Comparison of ENCODE assay signal across 23 mouse cellular contexts in the genomic region with DNA sequence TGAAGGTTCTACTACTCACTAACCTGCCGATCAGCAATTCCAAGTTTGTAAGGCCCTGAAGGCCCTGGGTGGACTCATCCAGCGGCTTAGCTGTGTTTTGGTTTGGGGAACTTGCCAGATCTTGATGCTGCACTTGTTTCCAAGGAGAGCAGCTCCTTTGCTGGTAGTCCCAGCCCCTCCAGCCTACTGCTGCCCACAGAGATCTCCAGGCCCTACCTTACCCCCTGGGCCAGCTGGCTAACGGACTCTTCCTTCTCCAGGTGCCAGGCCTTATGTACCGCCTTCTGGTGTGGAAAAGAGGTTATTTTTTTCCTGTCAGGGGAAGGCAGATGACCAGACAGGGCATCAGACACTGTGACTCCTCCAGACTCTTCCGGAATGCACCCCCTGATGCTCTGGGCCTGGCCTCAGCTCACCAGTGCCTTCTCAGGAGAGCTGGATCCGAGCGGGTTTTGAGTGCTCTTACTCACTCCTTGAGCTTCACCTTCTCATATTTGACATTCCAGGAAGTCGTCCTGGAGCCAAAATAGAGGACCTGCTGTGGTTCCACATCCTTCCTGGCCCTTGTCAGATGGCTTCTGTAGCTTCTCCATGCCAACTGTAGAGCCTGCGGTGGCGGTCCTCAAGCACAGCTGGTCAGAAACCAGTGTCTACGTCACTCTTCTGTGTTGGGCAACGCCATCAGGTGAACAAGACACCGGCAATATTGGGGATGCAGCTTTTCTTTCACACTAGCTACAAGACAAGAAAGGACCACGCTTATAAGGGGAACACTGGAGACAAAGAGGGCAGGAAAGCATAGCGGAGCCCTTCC.
DNase-seq lines count a peak whose midpoint lies in the region; ATAC-seq and TF ChIP-seq lines count a peak whose summit lies in the region.
"Had no signal": no experiment of that assay in that cellular context is flagged by ENCODE, and none has a peak within 500 bp of the region (broad histone marks: within the 10 kb centered on the region; RNA-seq: fewer than 3 reads in every experiment).

No protein-coding gene starts in this region.

- H3K27ac ChIP-seq in lung, embryonic 14.5 days (ENCODE audit: low read depth): no peak overlapping the region
- H3K27ac ChIP-seq in midbrain, embryonic 15.5 days: no peak overlapping the region
- H3K27ac ChIP-seq: embryonic facial prominence, embryonic 12.5 days; forebrain, embryonic 13.5 days; hindbrain, embryonic 13.5 days; left cerebral cortex, adult 2 months; limb, embryonic 10.5 days; neural tube, embryonic 12.5 days had no signal

- H3K4me3 ChIP-seq in lung, embryonic 14.5 days (ENCODE audit: low read depth, low read length): no peak overlapping the region
- H3K4me3 ChIP-seq in midbrain, embryonic 15.5 days: no peak overlapping the region
- H3K4me3 ChIP-seq: embryonic facial prominence, embryonic 12.5 days; erythroblast, embryonic 14.5 days; forebrain, embryonic 13.5 days; hindbrain, embryonic 13.5 days; left cerebral cortex, adult 2 months; limb, embryonic 10.5 days; neural tube, embryonic 12.5 days had no signal

- H3K4me1 ChIP-seq in lung, embryonic 14.5 days (ENCODE audit: insufficient read depth): no peaks in the 10 kb centered on the region
- H3K4me1 ChIP-seq in midbrain, embryonic 15.5 days: no peaks in the 10 kb centered on the region
- H3K4me1 ChIP-seq: embryonic facial prominence, embryonic 12.5 days; forebrain, embryonic 13.5 days; hindbrain, embryonic 13.5 days; limb, embryonic 10.5 days; neural tube, embryonic 12.5 days had no signal

- H3K9ac ChIP-seq in lung, embryonic 14.5 days: no peak overlapping the region
- no peak overlapping the region for H3K9ac ChIP-seq in midbrain, embryonic 15.5 days
- H3K9ac ChIP-seq: embryonic facial prominence, embryonic 12.5 days; forebrain, embryonic 13.5 days; hindbrain, embryonic 13.5 days; liver, postnatal 0 days; neural tube, embryonic 12.5 days had no signal

- H3K4me2 ChIP-seq in lung, embryonic 14.5 days: no peak overlapping the region
- no peak overlapping the region for H3K4me2 ChIP-seq in midbrain, embryonic 15.5 days
- H3K4me2 ChIP-seq: embryonic facial prominence, embryonic 12.5 days; forebrain, embryonic 13.5 days; heart, embryonic 11.5 days; hindbrain, embryonic 13.5 days; neural tube, embryonic 12.5 days had no signal

- no peak for TF ChIP-seq CTCF in lung, embryonic 14.5 days (IDR thresholded peaks at IDR 0.05; ENCODE audit: low read depth)

- 76% methylated on average over 15 of the region's 15 CpGs for WGBS in lung, embryonic 14.5 days
- 89% methylated on average over 15 of the region's 15 CpGs for WGBS in midbrain, embryonic 15.5 days

- intact Hi-C loops in gastrocnemius, postnatal 14 days (cut with DNase I; ENCODE audit: low total_unique reads): no loop called here

- H3K36me3 ChIP-seq in lung, embryonic 14.5 days (ENCODE audit: insufficient read depth): no peaks in the 10 kb centered on the region
- no peaks in the 10 kb centered on the region for H3K36me3 ChIP-seq in midbrain, embryonic 15.5 days (replicated peaks)
- H3K36me3 ChIP-seq: embryonic facial prominence, embryonic 12.5 days; hindbrain, embryonic 13.5 days; limb, embryonic 10.5 days; neural tube, embryonic 12.5 days had no signal

- no peaks in the 10 kb centered on the region for H3K27me3 ChIP-seq in lung, embryonic 14.5 days (ENCODE audit: insufficient read depth, low read length)
- H3K27me3 ChIP-seq in midbrain, embryonic 15.5 days (replicated peaks): no peaks in the 10 kb centered on the region
- H3K27me3 ChIP-seq: embryonic facial prominence, embryonic 12.5 days; forebrain, embryonic 13.5 days; hindbrain, embryonic 13.5 days; neural tube, embryonic 12.5 days had no signal

- ATAC-seq in cerebellum, adult (ENCODE audit: insufficient number of reproducible peaks, low FRiP score, low TSS enrichment): peak; percentile 77
- 0 out of 2 replicates have a peak, but pooled peaks have one; percentile 38 for ATAC-seq in lung, embryonic 14.5 days (ENCODE audit: insufficient read depth)
- ATAC-seq in midbrain, embryonic 15.5 days (replicated peaks): no peak
- ATAC-seq: forebrain, embryonic 13.5 days; liver, postnatal 0 days had no signal

- DNase-seq in cerebellum, postnatal 4 days (ENCODE audit: low spot score in 2 of 2): no peak
- DNase-seq in cerebellum, postnatal 25 days: peak; percentile 29 to 47
- peak; percentile 3 for DNase-seq in lung, embryonic 14.5 days
- DNase-seq in lung, postnatal 36 days: peak; percentile 45
- DNase-seq in gastrocnemius, postnatal 14 days: no peak
- no peak for DNase-seq in thymus, postnatal 14 days
- DNase-seq: adrenal gland, adult 8-10 months; gastrocnemius, postnatal 10 days; heart, postnatal 10 days; kidney, postnatal 36 days; liver, postnatal 0 days; right cerebral cortex, postnatal 14 days; thymus, adult 2 months had no signal

- H3K9me3 ChIP-seq in lung, embryonic 14.5 days (ENCODE audit: low read depth, low read length): no peaks in the 10 kb centered on the region
- H3K9me3 ChIP-seq in midbrain, embryonic 15.5 days: no peaks in the 10 kb centered on the region
- H3K9me3 ChIP-seq: forebrain, embryonic 13.5 days; hindbrain, embryonic 13.5 days; limb, embryonic 10.5 days; neural tube, embryonic 12.5 days had no signal

Comparison
In these comparisons a context has a peak if more than half of its experiments do, and no peak if none do; other contexts are left out.
1. DNase-seq: peak in cerebellum, postnatal 25 days (2 of 2), lung, embryonic 14.5 days (single experiment) and lung, postnatal 36 days (single experiment); none in cerebellum, postnatal 4 days (0 of 2), gastrocnemius, postnatal 14 days (single experiment) and thymus, postnatal 14 days (single experiment).